Mouse (Mus musculus) embryo, embryonic 10.5 days (tissue): ENCODE measurements around the gene Ms4a6c.
"Not testable (repeated sequence)": the region's sequence is repeated elsewhere in the genome, so short reads cannot be mapped to it uniquely, and the experiment has no call there.

ENCODE experiments used
- DNase-seq: peaks from one replicate; pipeline ENCODE4 v3.0.0-alpha.2; 2015; ENCODE audit warnings: low spot score

Gene Ms4a6c

GRCm38 (mm10) chr19:11501326-11501725 is 32.2 kb downstream of the Ms4a6c start:
- no peak for DNase-seq

- DNase-seq = no peak
These were observed 35.7 kb downstream of the Ms4a6c start for GRCm38 (mm10) chr19:11504857-11505256.

GRCm38 (mm10) chr19:11513458-11513857 is 44.3 kb downstream of the Ms4a6c start:
- no peak for DNase-seq

- no peak for DNase-seq
These were observed 47.1 kb downstream of the Ms4a6c start, which contains the start of gene Ms4a6b for GRCm38 (mm10) chr19:11516246-11516645. Gene Ms4a6b (plus strand): TSS chr19:11516512.

GRCm38 (mm10) chr19:11516845-11517244 is 47.7 kb downstream of the Ms4a6c start:
- DNase-seq = no peak

- DNase-seq = not testable (repeated sequence)
These were observed 48.2 kb downstream of the Ms4a6c start for GRCm38 (mm10) chr19:11517373-11517772.

GRCm38 (mm10) chr19:11518356-11518755 is 49.2 kb downstream of the Ms4a6c start:
- not testable (repeated sequence) for DNase-seq

- no peak for DNase-seq
These were observed 51.0 kb downstream of the Ms4a6c start for GRCm38 (mm10) chr19:11520146-11520545.
